ENCODE assay signal across 8 mouse cellular contexts in genomic region chr5:52878847-52879246, GRCm38 (mm10). TPM values are rescaled to one million over a fixed set of nuclear protein-coding genes. Genes with fewer than 3 reads are reported as not detected.
DNase-seq lines count a peak whose midpoint lies in the region; ATAC-seq and TF ChIP-seq lines count a peak whose summit lies in the region.

No protein-coding gene starts in this region.

- no peak overlapping the region for H3K4me3 ChIP-seq in heart, embryonic 11.5 days (ENCODE audit: low read depth, low read length)
- H3K4me3 ChIP-seq in left cerebral cortex, adult 2 months: no peak overlapping the region

- peak; percentile 63 for TF ChIP-seq CTCF in left cerebral cortex, adult 2 months (IDR thresholded peaks at IDR 0.05)

- H3K36me3 ChIP-seq in heart, embryonic 11.5 days (ENCODE audit: control insufficient read depth, insufficient read depth, low read length): no peaks in the 10 kb centered on the region

- no peak overlapping the region for H3K27ac ChIP-seq in heart, embryonic 11.5 days (ENCODE audit: low read depth, low read length)
- no peak overlapping the region for H3K27ac ChIP-seq in left cerebral cortex, adult 2 months

- intact Hi-C loops in left cerebral cortex, adult 2 months (cut with DNase I): loop anchor here (1.0 kb wide), 1 partner anchor 244 kb away; no protein-coding TSS in a partner anchor

- ATAC-seq in heart, embryonic 11.5 days (replicated peaks; ENCODE audit: insufficient number of reproducible peaks, low FRiP score, low TSS enrichment): no peak
- ATAC-seq in inflammation-experienced regulatory T-cells, adult 6 months: peak; percentile 82

- H3K9me3 ChIP-seq in heart, embryonic 11.5 days (replicated peaks; ENCODE audit: control insufficient read depth, low read length): no peaks in the 10 kb centered on the region

- H3K4me1 ChIP-seq in heart, embryonic 11.5 days (ENCODE audit: control insufficient read depth, insufficient read depth, low read length): no peaks in the 10 kb centered on the region

- DNase-seq in heart, adult 18-20 months: peak; percentile 52 to 72
- DNase-seq in cerebellum, adult 18-20 months: peak; percentile 76 to 83
- DNase-seq in forelimb bud, embryonic 11.5 days (ENCODE audit: low read depth, low spot score): peak; percentile 76
- DNase-seq in left cerebral cortex, adult 2 months (ENCODE audit: extremely low spot score in 1 of 2, low spot score in 2 of 2): peak; percentile 46
- peak; percentile 82 for DNase-seq in mesoderm, embryonic 11.5 days (ENCODE audit: low read depth, low spot score)
- DNase-seq in skeletal muscle tissue, adult 2 months (ENCODE audit: low read depth, low spot score): peak; percentile 30

- H3K4me2 ChIP-seq in heart, embryonic 11.5 days: no peak overlapping the region

- H3K27me3 ChIP-seq in heart, embryonic 11.5 days (ENCODE audit: control insufficient read depth, insufficient read depth, low read length): no peaks in the 10 kb centered on the region

- 4% methylated on average over 9 of the region's 14 CpGs for WGBS in heart, embryonic 11.5 days (ENCODE audit: insufficient replicate concordance)

- no peak overlapping the region for H3K9ac ChIP-seq in heart, embryonic 11.5 days (ENCODE audit: low read depth, low read length)

RNA-seq across cellular contexts. Expression of gene Anapc4, which starts 45.0 kb away (rescaled TPM):
- total RNA-seq in heart, adult 18-20 months (2021): 10 to 100 TPM; 28.8 to 31.5 TPM
- polyA plus RNA-seq in heart, embryonic 11.5 days (2014; fragmentation: Nextera tagmentation; extraction: Ambion mirVana): 82.6 and 90.7 TPM in 2 replicates
- 10 to 100 TPM; 76.9 to 94.8 (median 81.5) TPM for polyA plus RNA-seq in inflammation-experienced regulatory T-cells, adult 6 months (2017; shearing (Covaris generic))
- total RNA-seq in left cerebral cortex, adult 2 months (2021): 10 to 100 TPM; 69.3 to 71.6 TPM

Comparison
In these comparisons a context has a peak if more than half of its experiments do, and no peak if none do; other contexts are left out.
1. DNase-seq: peak in every context shown above with its lines; median percentile 82 in mesoderm, embryonic 11.5 days; 80 in cerebellum, adult 18-20 months; 76 in forelimb bud, embryonic 11.5 days; 62 in heart, adult 18-20 months; 46 in left cerebral cortex, adult 2 months; 30 in skeletal muscle tissue, adult 2 months.